Mouse (Mus musculus) embryonic fibroblast, embryonic 13.5 days (primary cell): ENCODE results near the gene Znfx1. TPM values are rescaled to one million over a fixed set of nuclear protein-coding genes. Genes with fewer than 3 reads are reported as not detected.

Experiments
- H3K27ac ChIP-seq: 2 replicates; pipeline ENCODE4 v1.5.1; 2012; ENCODE audit warnings: low read length, control low read depth, inconsistent platforms; ENCODE audit not compliant: insufficient read depth
- H3K4me1 ChIP-seq: 2 replicates; pipeline ENCODE4 v1.6.1; 2011; ENCODE audit warnings: low read length; ENCODE audit not compliant: control insufficient read depth, insufficient read depth
- H3K4me3 ChIP-seq: 2 replicates; pipeline ENCODE4 v1.5.1; 2011; ENCODE audit warnings: mild to moderate bottlenecking, control low read depth, low read length; ENCODE audit not compliant: insufficient read depth
- CTCF ChIP-seq: IDR thresholded peaks from 2 replicates; pipeline ENCODE4 v1.5.1; 2011; ENCODE audit warnings: mild to moderate bottlenecking, control low read depth, low read length, moderate library complexity, borderline replicate concordance; ENCODE audit not compliant: insufficient read depth
- POLR2A ChIP-seq: IDR thresholded peaks from 2 replicates; pipeline ENCODE4 v1.6.1; 2011; ENCODE audit warnings: low read depth, mild to moderate bottlenecking, control low read depth, low read length, moderate library complexity
- polyA plus RNA-seq: library from polyadenylated mRNA; stranded (reverse); fragments of >200 nt; gene quantifications from 2 replicates; pipeline ENCODE4 v1.2.4, GENCODE M21; 2011; ENCODE audit warnings: low read depth; ENCODE audit not compliant: missing spikeins, insufficient read length

The Znfx1 gene
- polyA plus RNA-seq, 1 experiment: 23.6 TPM

GRCm38 (mm10) chr2:167055386-167055785 is 7.4 kb downstream of the Znfx1 start:
- Histone ChIP-seq H3K4me1 (peaks cover 8% of the 10 kb centered on the region), H3K4me3 (no peak overlapping the region)

DNA sequence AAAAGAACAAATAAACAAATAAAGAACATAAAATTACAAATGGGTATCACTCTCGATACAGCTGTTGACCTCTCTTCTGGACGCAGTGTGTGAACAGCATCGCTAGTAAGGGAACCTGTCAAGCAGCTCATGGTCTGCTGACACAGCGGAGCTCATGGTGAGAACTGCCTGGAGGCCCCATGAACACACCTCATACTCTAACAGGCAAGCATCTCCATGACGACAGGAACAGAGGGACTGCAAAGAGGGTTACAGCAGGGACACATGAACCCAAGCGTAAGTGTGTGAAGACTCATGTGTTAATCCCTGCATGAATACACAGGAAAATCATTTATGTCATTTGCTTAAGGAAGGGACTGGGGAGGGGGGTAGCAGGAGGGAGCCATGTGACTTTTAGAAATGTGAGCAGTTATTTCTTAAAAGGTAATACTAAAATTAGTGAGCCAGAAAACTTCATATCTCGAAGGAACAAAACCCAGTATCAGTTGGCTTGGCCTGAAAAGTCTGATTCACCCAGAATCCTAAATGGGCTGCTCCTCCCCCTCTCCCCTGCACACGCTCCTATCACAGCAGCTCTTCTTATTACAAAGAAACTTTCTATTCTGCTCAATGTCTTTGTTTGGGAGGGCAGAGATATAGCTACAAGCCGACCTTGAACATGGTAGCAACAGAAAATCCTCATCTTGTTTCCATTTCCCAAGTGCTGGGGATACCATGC is 9.5 kb downstream of the Znfx1 start:
- TF ChIP-seq POLR2A: no peak
- no peak for TF ChIP-seq CTCF
- H3K4me3 ChIP-seq: no peak overlapping the region
- H3K27ac ChIP-seq: no peak overlapping the region
- H3K4me1 ChIP-seq: peaks cover 2% of the 10 kb centered on the region; the same call in 1 of the 2 replicates

More at GRCm38 (mm10) chr2:167055386-167055785, 7.4 kb downstream of the Znfx1 start:
- H3K27ac ChIP-seq: no peak overlapping the region
- TF ChIP-seq POLR2A: no peak
- no peak for TF ChIP-seq CTCF

GRCm38 (mm10) chr2:167048698-167049358 is 14.0 kb downstream of the Znfx1 start:
- H3K4me1 ChIP-seq: no peaks in the 10 kb centered on the region

DNA sequence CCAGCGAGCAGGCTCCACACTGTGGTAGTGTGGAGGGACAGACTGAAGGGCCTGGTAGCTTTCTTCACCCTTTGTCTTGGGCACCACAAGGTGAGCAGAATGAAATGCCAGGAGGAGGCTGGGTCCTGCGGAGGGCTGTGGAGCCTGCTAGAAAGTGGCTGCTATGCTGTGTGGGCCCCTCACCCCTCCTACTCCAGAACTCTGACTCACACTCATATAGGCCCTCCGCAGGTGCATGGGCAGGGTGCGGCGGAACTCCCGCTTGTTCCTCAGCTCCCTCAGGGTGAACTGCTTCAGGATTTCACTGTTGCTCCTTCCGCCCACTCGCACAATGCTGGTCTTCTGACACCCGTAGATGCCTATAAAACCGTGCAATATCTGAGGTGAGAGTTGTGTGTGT is 14.6 kb downstream of the Znfx1 start:
- Histone ChIP-seq H3K4me3 (no peak overlapping the region), H3K4me1 (no peaks in the 10 kb centered on the region), H3K27ac (no peak overlapping the region)
- TF ChIP-seq CTCF: no peak
- no peak for TF ChIP-seq POLR2A

More at GRCm38 (mm10) chr2:167048698-167049358, 14.0 kb downstream of the Znfx1 start:
- Histone ChIP-seq H3K27ac (no peak overlapping the region), H3K4me3 (no peak overlapping the region)
- TF ChIP-seq CTCF: no peak
- TF ChIP-seq POLR2A: no peak

GRCm38 (mm10) chr2:167043400-167044121 is 19.3 kb downstream of the Znfx1 start:
- no peak overlapping the region for H3K27ac ChIP-seq
- no peak overlapping the region for H3K4me3 ChIP-seq
- TF ChIP-seq CTCF (no peak), POLR2A (no peak)
- no peaks in the 10 kb centered on the region for H3K4me1 ChIP-seq

- TF ChIP-seq CTCF (no peak), POLR2A (no peak)
- no peak overlapping the region for H3K4me3 ChIP-seq
- no peak overlapping the region for H3K27ac ChIP-seq
- no peaks in the 10 kb centered on the region for H3K4me1 ChIP-seq
Observed at GRCm38 (mm10) chr2:167039386-167039785, 23.4 kb downstream of the Znfx1 start.

DNA sequence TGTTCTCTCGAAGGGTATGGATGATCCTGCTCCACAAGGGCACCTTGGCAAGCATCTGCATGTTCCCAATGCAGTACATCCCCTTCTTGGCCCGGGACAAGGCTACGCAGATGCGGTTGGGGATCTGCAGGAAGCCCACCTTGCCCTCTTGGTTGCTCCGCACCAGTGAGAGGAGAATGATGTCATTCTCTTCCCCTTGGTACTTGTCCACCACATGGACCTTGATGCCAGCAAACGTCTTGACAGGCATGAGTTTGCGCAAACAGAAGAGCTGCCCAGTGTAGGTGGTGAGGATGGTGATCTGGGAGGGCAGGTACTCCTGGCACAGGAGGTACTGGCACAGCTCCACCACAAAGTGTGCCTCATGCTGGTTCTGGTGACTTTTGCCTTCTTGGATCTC is 24.1 kb downstream of the Znfx1 start:
- Histone ChIP-seq H3K4me3 (no peak overlapping the region), H3K27ac (no peak overlapping the region), H3K4me1 (no peaks in the 10 kb centered on the region)
- TF ChIP-seq POLR2A (no peak), CTCF (no peak)

DNA sequence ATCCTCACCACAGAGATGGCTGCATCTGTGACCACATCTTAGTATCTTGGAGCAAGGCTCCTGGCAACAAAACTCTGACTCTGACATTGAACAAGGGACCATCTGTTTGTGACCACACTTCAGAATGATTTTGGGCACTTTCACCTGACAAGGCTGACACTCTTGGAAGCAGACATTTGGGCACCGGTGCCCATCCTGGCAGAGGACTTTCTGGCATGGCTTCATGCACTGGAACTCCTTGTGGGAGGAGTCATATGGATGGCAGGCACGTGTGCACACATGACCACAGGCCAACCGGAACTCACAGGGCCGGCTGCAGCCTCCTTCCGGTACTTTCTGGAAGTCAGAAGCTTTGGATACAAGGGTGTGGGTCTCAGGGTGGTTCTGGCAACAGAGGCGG is 24.5 kb downstream of the Znfx1 start:
- H3K4me3 ChIP-seq: no peak overlapping the region
- no peak overlapping the region for H3K27ac ChIP-seq
- no peaks in the 10 kb centered on the region for H3K4me1 ChIP-seq
- TF ChIP-seq CTCF: no peak
- TF ChIP-seq POLR2A: no peak

- Histone ChIP-seq H3K4me3 (no peak overlapping the region), H3K27ac (no peak overlapping the region), H3K4me1 (no peaks in the 10 kb centered on the region)
- TF ChIP-seq POLR2A (no peak), CTCF (no peak)
Observed at GRCm38 (mm10) chr2:167037710-167038109, 25.1 kb downstream of the Znfx1 start.

GRCm38 (mm10) chr2:167030507-167030906 is 32.3 kb downstream of the Znfx1 start:
- no peak for TF ChIP-seq CTCF
- no peak for TF ChIP-seq POLR2A
- Histone ChIP-seq H3K27ac (no peak overlapping the region), H3K4me1 (no peaks in the 10 kb centered on the region), H3K4me3 (no peak overlapping the region)
